Mouse (Mus musculus) embryonic facial prominence, embryonic 10.5 days (tissue): ENCODE measurements around the gene Arhgef5. TPM values are rescaled to one million over a fixed set of nuclear protein-coding genes. Genes with fewer than 3 reads are reported as not detected.
"Not testable (repeated sequence)": the region's sequence is repeated elsewhere in the genome, so short reads cannot be mapped to it uniquely, and the experiment has no call there.

Experiments
- DNase-seq: peaks from one replicate; pipeline ENCODE4 v3.0.0-alpha.2; 2017; ENCODE audit warnings: low spot score
- H3K27ac ChIP-seq: fragments of 300-500 bp; sonication (generic); replicated peaks from 2 replicates; pipeline ENCODE4 v1.5.1; 2016; ENCODE audit warnings: mild to moderate bottlenecking
- H3K27me3 ChIP-seq: fragments of 300-500 bp; sonication (generic); replicated peaks from 2 replicates; pipeline ENCODE4 v1.6.1; 2016; ENCODE audit warnings: low read depth, mild to moderate bottlenecking; ENCODE audit not compliant: poor library complexity, severe bottlenecking
- H3K36me3 ChIP-seq: fragments of 300-500 bp; sonication (generic); replicated peaks from 2 replicates; pipeline ENCODE4 v1.6.1; 2016; ENCODE audit warnings: mild to moderate bottlenecking, moderate library complexity
- H3K4me1 ChIP-seq: fragments of 300-500 bp; sonication (generic); 2 replicates; pipeline ENCODE4 v1.6.1; 2016
- H3K4me3 ChIP-seq: fragments of 300-500 bp; sonication (generic); 2 replicates; pipeline ENCODE4 v1.5.1; 2016; ENCODE audit warnings: mild to moderate bottlenecking, moderate library complexity
- H3K9me3 ChIP-seq: fragments of 300-500 bp; sonication (generic); 2 replicates; pipeline ENCODE4 v1.6.1; 2016; ENCODE audit warnings: mild to moderate bottlenecking
- WGBS: fragments of 180-500 bp; shearing (Covaris S2); methylation state at CpG from one replicate; pipeline ENCODE4 v1.1.7; 2016; 5-methylcytosine and 5-hydroxymethylcytosine counted together
- polyA plus RNA-seq: library from polyadenylated mRNA; unstranded; fragments of >200 nt; fragmentation: Nextera tagmentation; extraction: Ambion mirVana; gene quantifications from 2 replicates; pipeline ENCODE4 v1.2.1, GENCODE M21; 2016

Gene Arhgef5
- 7.4 and 7.8 TPM in 2 replicates for polyA plus RNA-seq

GRCm38 (mm10) chr6:43265363-43266041 is at the start of gene Arhgef5:
Gene Arhgef5 (plus strand): TSS chr6:43265582.
- peak within 1 kb of the TSS; percentile 74 for H3K4me3 ChIP-seq
- H3K9me3 ChIP-seq, result no peaks in the 10 kb centered on the region
- DNase-seq, result peak; percentile 64
- peaks cover 16% of the 10 kb centered on the region for H3K4me1 ChIP-seq
- peak within 1 kb of the TSS; percentile 86 for H3K27ac ChIP-seq
- H3K36me3 ChIP-seq, result no peaks in the 10 kb centered on the region
- H3K27me3 ChIP-seq, result peaks cover 39% of the 10 kb centered on the region
- WGBS, result 1% methylated on average over 48 of the region's 48 CpGs

- H3K36me3 ChIP-seq, H3K4me1 ChIP-seq, H3K27ac ChIP-seq, DNase-seq, H3K27me3 ChIP-seq, H3K9me3 ChIP-seq, H3K4me3 ChIP-seq: not testable (repeated sequence)
- 88% methylated on average over 1 of the region's 1 CpGs for WGBS
Measured at GRCm38 (mm10) chr6:43231255-43231654, 34.1 kb upstream of the Arhgef5 start, which contains the start of gene Olfr47. Gene Olfr47 (plus strand): TSS chr6:43231529.

- Histone ChIP-seq H3K4me1 (no peaks in the 10 kb centered on the region), H3K36me3 (no peaks in the 10 kb centered on the region), H3K9me3 (no peaks in the 10 kb centered on the region), H3K27me3 (no peaks in the 10 kb centered on the region), H3K4me3 (no peak overlapping the region), H3K27ac (no peak overlapping the region)
- peak; percentile 28 for DNase-seq
- WGBS, result 24% methylated on average over 4 of the region's 4 CpGs
Measured at GRCm38 (mm10) chr6:43242061-43242460, 23.3 kb upstream of the Arhgef5 start.

- Histone ChIP-seq H3K4me1 (no peaks in the 10 kb centered on the region), H3K9me3 (no peaks in the 10 kb centered on the region), H3K36me3 (no peaks in the 10 kb centered on the region), H3K4me3 (no peak overlapping the region), H3K27me3 (no peaks in the 10 kb centered on the region), H3K27ac (no peak overlapping the region)
- DNase-seq, result no peak
- 61% methylated on average over 3 of the region's 3 CpGs for WGBS
Measured at GRCm38 (mm10) chr6:43247396-43247795, 18.0 kb upstream of the Arhgef5 start.

GRCm38 (mm10) chr6:43252994-43253393 is 12.4 kb upstream of the Arhgef5 start:
- H3K27ac ChIP-seq, result no peak overlapping the region
- no peaks in the 10 kb centered on the region for H3K27me3 ChIP-seq
- DNase-seq, result no peak
- H3K4me1 ChIP-seq, result no peaks in the 10 kb centered on the region
- H3K36me3 ChIP-seq, result no peaks in the 10 kb centered on the region
- no peak overlapping the region for H3K4me3 ChIP-seq
- 92% methylated on average over 1 of the region's 1 CpGs for WGBS
- H3K9me3 ChIP-seq, result no peaks in the 10 kb centered on the region

- H3K27ac ChIP-seq, result no peak overlapping the region
- no peak overlapping the region for H3K4me3 ChIP-seq
- no peaks in the 10 kb centered on the region for H3K9me3 ChIP-seq
- 71% methylated on average over 7 of the region's 7 CpGs for WGBS
- no peak for DNase-seq
- no peaks in the 10 kb centered on the region for H3K27me3 ChIP-seq
- H3K36me3 ChIP-seq, result no peaks in the 10 kb centered on the region
- H3K4me1 ChIP-seq, result no peaks in the 10 kb centered on the region
Measured at GRCm38 (mm10) chr6:43254193-43254926, 11.0 kb upstream of the Arhgef5 start.

GRCm38 (mm10) chr6:43260756-43261155 is 4.6 kb upstream of the Arhgef5 start:
- no peak for DNase-seq
- 63% methylated on average over 2 of the region's 2 CpGs for WGBS
- Histone ChIP-seq H3K4me1 (peaks cover 7% of the 10 kb centered on the region), H3K4me3 (no peak overlapping the region), H3K9me3 (no peaks in the 10 kb centered on the region), H3K27ac (no peak overlapping the region), H3K36me3 (no peaks in the 10 kb centered on the region), H3K27me3 (peaks cover 19% of the 10 kb centered on the region)

GRCm38 (mm10) chr6:43266356-43266755 is 974 bp downstream of the Arhgef5 start:
- 2% methylated on average over 8 of the region's 8 CpGs for WGBS
- no peaks in the 10 kb centered on the region for H3K9me3 ChIP-seq
- peak; percentile 48 for DNase-seq
- peak overlapping the region; percentile 86; the same call in 1 of the 2 replicates for H3K27ac ChIP-seq
- peaks cover 16% of the 10 kb centered on the region for H3K4me1 ChIP-seq
- no peaks in the 10 kb centered on the region for H3K36me3 ChIP-seq
- H3K4me3 ChIP-seq, result peak overlapping the region; percentile 74
- H3K27me3 ChIP-seq, result peaks cover 39% of the 10 kb centered on the region

GRCm38 (mm10) chr6:43272597-43272996 is 7.2 kb downstream of the Arhgef5 start:
- Histone ChIP-seq H3K27me3 (peaks cover 1% of the 10 kb centered on the region; the same call in 1 of the 2 replicates), H3K4me3 (no peak overlapping the region), H3K36me3 (0 out of 2 replicates have a peak, but pooled peaks cover 2% of the 10 kb centered on the region), H3K27ac (no peak overlapping the region), H3K4me1 (no peaks in the 10 kb centered on the region), H3K9me3 (no peaks in the 10 kb centered on the region)
- DNase-seq, result no peak

- H3K36me3 ChIP-seq, result 0 out of 2 replicates have a peak, but pooled peaks cover 2% of the 10 kb centered on the region
- H3K4me1 ChIP-seq, result no peaks in the 10 kb centered on the region
- DNase-seq, result no peak
- no peaks in the 10 kb centered on the region for H3K27me3 ChIP-seq
- 78% methylated on average over 4 of the region's 4 CpGs for WGBS
- no peaks in the 10 kb centered on the region for H3K9me3 ChIP-seq
- H3K4me3 ChIP-seq, result no peak overlapping the region
- no peak overlapping the region for H3K27ac ChIP-seq
Measured at GRCm38 (mm10) chr6:43274123-43274522, 8.7 kb downstream of the Arhgef5 start.

- no peak overlapping the region for H3K4me3 ChIP-seq
- no peak overlapping the region for H3K27ac ChIP-seq
- no peaks in the 10 kb centered on the region for H3K27me3 ChIP-seq
- DNase-seq, result no peak
- H3K4me1 ChIP-seq, result no peaks in the 10 kb centered on the region
- H3K36me3 ChIP-seq, result 0 out of 2 replicates have a peak, but pooled peaks cover 2% of the 10 kb centered on the region
- H3K9me3 ChIP-seq, result no peaks in the 10 kb centered on the region
Measured at GRCm38 (mm10) chr6:43278247-43278646, 12.9 kb downstream of the Arhgef5 start.

- Histone ChIP-seq H3K27ac (no peak overlapping the region), H3K27me3 (no peaks in the 10 kb centered on the region), H3K4me1 (no peaks in the 10 kb centered on the region), H3K9me3 (no peaks in the 10 kb centered on the region), H3K36me3 (no peaks in the 10 kb centered on the region), H3K4me3 (no peak overlapping the region)
- 91% methylated on average over 5 of the region's 5 CpGs for WGBS
- DNase-seq, result no peak
Measured at GRCm38 (mm10) chr6:43280481-43280880, 15.1 kb downstream of the Arhgef5 start.

- 73% methylated on average over 3 of the region's 3 CpGs for WGBS
- peaks cover 16% of the 10 kb centered on the region for H3K36me3 ChIP-seq
Measured at GRCm38 (mm10) chr6:43292041-43292440, 26.7 kb downstream of the Arhgef5 start.

More at GRCm38 (mm10) chr6:43292041-43292440, 26.7 kb downstream of the Arhgef5 start:
- DNase-seq, result no peak
- H3K27ac ChIP-seq, result no peak overlapping the region
- H3K4me1 ChIP-seq, result no peaks in the 10 kb centered on the region; the same call in 1 of the 2 replicates
- H3K4me3 ChIP-seq, result no peak overlapping the region
- no peaks in the 10 kb centered on the region for H3K9me3 ChIP-seq
- H3K27me3 ChIP-seq, result no peaks in the 10 kb centered on the region
